Mouse (Mus musculus) fat pad, adult 2 months (tissue): Measurements from ENCODE around the gene Pheta1.

Source experiments
- DNase-seq: peaks from one replicate; pipeline ENCODE4 v3.0.0-alpha.2; 2011; ENCODE audit warnings: low read depth, low spot score; ENCODE audit errors: extremely low read depth

Gene Pheta1

DNA sequence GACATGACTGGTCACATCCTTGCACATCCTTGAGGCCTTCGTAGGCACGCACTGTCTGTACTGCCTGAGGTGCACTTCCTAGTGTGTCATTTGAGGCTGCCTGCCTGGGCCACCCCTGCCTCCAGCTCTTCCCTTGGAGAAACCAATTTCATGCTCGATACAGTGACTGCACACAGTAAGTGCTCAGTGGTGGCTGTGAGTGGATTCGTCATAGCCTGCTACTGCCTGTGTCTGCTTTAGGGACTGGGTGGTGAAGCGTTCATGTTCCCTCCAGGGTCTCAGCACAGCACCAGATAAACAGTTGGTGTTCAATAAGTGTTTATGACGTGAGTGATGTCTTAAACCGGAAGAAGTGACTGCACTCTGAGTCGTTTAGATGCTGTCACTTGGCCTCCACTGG lies 34.6 kb downstream of the Pheta1 start:
- DNase-seq = no peak

DNA sequence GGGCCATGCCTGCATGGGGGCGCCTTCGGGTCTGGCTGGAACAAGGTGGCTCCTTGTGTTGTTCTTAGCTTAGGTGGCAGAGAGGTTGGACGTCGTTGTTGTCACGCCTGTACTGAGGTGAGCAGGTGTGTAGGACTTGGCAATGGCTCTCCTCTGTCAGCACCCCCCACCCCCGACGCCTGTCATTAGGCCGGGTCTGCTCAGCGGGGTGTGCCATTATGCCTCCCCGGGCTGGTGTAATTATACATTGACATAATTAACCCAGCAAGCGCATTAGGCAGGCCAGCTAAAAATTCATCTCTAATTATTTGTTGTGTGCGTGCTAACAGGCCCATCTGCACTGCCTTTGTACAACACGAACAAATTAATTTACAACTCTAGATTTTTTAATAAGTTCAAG lies 40.6 kb downstream of the Pheta1 start:
- DNase-seq = no peak

DNA sequence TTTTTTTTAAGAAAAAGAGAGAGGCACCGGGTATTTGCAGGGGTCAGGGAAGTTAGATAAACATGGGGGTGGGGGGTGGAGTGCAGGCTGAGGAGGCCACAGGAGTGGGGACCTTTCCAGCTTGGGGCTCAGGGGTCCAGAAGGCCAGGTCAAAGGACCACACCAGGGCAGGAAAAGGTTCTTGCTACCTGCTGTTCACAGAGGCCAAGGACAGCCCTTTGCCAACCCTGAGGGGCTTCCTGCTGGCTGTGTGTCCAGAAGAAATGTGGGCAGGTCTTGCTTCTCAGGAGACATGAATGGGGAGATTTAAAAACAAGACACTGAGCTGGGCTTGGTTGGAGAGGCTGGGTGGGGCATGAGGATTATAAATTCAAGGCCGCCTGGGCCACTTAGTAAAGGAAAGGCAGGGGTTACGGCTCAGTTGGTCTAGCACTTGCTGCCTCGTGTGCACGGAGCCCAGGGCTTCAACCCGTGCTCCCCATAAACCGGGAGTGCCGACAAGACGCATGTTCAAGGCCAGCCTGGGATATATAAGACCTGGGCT lies 41.1 kb downstream of the Pheta1 start:
- no peak for DNase-seq

DNA sequence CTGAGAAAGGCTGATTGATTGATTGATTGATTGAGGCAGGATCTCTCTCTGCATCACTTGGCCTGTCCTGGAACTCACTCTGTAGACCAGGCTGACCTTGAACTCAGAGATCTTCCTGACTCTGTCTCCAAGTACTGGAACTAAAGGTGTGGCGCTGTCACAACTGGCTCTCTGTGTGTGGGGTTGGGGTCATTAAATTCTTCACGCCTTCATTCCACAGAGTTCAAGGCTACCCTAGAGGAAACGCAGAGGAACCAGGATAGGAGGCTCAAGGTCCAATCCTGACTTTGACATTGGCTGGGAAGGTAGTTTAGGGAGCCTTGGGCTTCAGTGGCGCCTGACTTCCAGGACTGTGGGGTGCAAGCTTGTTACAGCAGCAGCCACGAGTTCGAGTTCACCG lies 42.1 kb downstream of the Pheta1 start:
- no peak for DNase-seq

DNA sequence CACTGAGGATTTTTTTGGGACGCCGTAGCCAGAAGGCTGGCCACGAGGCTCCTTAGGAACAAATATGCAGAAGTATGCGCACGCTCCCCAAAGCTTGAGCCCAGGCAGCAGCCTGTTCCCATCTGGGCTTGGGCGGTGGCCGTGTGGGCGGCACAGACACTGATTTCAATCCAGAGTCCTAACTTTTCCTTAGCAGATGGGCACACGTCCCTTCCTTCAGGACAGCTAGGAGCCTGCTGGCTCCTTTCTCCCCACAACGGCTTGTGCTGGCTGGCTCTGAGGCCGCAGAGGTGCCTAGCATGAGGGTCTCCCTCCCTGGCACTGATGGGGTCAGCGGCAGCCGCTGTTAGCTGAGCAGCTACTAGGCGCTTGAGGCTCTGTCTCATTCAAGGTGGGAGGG lies 43.5 kb downstream of the Pheta1 start:
- no peak for DNase-seq

DNA sequence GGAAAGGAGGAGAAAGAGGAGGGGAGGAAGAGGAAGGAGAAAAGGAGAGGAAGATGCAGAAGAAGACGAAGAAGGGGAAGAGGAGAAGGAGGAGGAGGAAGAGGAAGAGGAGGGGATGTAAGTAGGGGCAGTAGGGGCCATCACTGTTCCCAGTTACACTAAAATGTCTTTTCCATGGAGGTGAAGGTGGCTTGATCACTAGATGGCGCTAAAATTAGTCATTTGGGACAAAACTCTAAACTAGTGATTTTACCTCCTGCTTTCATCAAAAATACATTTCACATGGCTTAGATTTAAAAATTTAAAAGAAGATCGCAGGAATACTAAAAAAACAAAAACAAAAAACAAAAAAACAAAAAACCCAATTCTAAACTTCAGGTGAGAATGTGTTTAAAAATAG lies 44.8 kb downstream of the Pheta1 start:
- no peak for DNase-seq

DNA sequence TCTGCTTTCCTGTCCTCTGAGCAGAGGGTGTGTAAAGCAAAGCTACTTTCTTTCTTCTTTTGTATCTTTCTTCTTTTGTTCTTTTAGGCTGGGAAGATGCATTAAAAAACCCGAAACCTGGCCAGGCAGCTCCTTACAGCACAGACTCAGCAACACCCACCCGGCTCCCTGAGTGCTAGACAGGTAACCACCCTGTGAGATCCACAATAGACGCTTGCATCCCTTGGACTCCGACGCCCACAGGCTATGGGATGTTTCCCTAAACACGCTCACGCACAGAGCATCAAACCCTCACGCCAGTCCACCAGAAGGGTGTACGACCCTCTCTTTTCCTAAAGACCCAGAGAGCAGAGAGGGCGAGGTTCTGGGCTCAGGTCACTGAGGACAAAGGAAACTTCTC lies 45.9 kb downstream of the Pheta1 start:
- no peak for DNase-seq

DNA sequence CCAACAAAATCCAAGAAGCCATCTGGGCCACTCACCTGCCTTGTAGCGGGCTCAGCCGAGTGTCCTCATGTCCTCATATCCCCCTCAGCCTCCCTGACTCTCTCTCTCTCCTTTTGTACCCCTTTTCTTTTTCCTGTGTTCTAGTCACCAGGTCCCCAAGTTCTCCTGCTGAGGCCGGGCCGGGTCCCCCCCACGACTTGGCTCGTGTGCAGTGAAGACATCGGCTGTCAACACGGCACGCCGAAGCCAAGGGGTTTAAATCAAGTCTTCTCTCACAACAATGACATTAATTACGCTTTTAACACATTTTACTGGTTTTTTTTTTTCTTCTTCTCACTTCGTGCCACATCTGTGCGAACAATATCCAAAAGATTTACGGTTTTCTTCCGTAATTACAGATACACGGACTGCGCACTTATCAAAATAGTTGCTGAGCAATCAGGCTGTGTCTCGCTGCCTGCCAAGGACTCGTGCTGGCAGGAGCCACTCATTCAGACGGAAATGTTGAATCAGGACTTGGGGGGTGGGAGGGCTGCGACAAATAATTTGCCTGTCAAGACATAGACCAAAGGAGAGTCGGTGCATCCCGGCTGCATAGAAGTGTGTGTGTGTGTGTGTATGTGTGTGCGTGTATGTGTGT lies 46.5 kb downstream of the Pheta1 start:
- DNase-seq = no peak

DNA sequence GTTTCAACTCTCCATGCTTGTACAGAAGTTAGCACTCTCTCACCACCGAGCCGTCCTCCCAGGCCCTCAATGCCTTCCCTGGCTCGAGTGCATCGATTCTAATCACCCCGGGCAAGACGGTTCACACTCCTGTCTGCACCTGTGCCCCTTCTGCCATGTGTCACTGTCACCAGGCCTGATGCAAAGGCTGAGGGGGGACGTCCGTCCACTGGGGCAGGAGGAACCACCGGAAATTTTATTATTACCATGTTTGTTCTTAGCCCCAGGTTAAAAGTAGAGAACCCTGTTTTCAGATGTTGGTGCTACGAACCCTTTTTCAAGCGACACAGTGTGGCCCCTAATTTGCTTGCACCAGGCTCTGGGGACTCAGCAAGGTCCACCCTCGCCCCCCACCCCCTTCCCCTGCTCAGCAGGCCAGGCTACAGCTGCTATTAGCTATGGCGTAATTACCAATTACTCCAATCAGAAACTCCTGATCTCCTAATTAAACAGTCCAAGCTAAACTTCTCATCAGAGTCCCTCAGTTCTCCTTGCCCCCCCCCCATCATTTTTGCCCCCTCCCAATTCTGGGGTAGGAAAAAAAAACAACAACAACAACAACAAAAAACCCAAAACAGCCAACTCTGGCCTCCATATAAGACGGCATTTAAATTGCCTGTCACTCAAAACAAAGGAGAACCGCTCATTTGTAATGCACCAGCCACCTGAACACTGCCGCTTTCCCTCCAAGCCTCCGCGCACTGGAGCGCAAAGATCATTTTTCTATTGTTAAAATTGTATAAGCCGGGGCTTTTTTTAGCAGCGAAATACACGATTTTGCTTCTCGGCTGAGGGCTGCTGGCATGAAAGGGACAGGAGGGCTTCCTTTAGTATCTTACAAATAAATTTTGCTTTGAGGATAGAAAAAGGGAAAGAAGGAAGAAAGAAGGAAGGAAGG lies 54.3 kb downstream of the Pheta1 start:
- DNase-seq = no peak
